Mouse (Mus musculus) testis, adult 2 months (tissue): Measurements from ENCODE around the gene Nsg2.
"Not testable (repeated sequence)": the region's sequence is repeated elsewhere in the genome, so short reads cannot be mapped to it uniquely, and the experiment has no call there.

ENCODE experiments used
- CTCF ChIP-seq: fragments of 200-500 bp; IDR thresholded peaks from 2 replicates; pipeline ENCODE4 v1.5.1; 2012; ENCODE audit warnings: low read depth, mild to moderate bottlenecking, inconsistent platforms, low read length, moderate library complexity; ENCODE audit not compliant: control insufficient read depth, insufficient read depth, insufficient replicate concordance
- POLR2A ChIP-seq: fragments of 200-500 bp; IDR thresholded peaks from 2 replicates; pipeline ENCODE4 v1.6.1; 2012; ENCODE audit warnings: low read depth, mild to moderate bottlenecking, inconsistent platforms, low read length, moderate library complexity; ENCODE audit not compliant: control insufficient read depth

DNA sequence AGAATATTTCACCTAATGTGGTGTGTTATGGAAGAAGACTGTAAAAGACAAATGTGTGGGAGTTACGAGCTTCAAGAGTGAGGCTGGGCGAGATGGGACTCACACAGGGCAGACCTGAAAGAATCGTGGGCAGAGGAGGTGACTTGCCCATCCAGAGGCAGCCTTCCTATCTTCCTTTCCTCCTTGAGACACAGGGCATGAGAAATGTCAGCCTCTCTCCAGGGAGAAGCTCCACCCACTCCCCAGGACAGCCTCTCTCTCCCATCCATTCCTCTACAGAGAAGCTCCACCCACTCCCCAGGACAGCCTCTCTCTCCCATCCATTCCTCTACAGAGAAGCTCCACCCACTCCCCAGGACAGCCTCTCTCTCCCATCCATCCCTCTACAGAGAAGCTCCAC is 7.8 kb downstream of the Nsg2 start:
- TF ChIP-seq CTCF, POLR2A: not testable (repeated sequence)
